Mouse (Mus musculus) kidney, embryonic 14.5 days (tissue): ENCODE data around the gene Mreg. TPM values are rescaled to one million over a fixed set of nuclear protein-coding genes. Genes with fewer than 3 reads are reported as not detected.

Experiments used
- ATAC-seq: fragments of 200-750 bp; cut with Nextera tagmentation; 2 replicates; pipeline ENCODE4 v1.8.0; 2017; ENCODE audit warnings: moderate number of reproducible peaks, mild to moderate bottlenecking, moderate TSS enrichment, moderate library complexity; ENCODE audit not compliant: low FRiP score, low TSS enrichment
- H3K27ac ChIP-seq: fragments of 300-500 bp; sonication (generic); 2 replicates; pipeline ENCODE4 v1.5.1; 2014; ENCODE audit warnings: low read depth, mild to moderate bottlenecking, low read length, moderate library complexity, mixed read lengths
- H3K27me3 ChIP-seq: fragments of 300-500 bp; sonication (generic); 2 replicates; pipeline ENCODE4 v1.6.1; 2014; ENCODE audit warnings: mild to moderate bottlenecking, low read length; ENCODE audit not compliant: control insufficient read depth, insufficient read depth
- H3K36me3 ChIP-seq: fragments of 300-500 bp; sonication (generic); 2 replicates; pipeline ENCODE4 v1.6.1; 2014; ENCODE audit warnings: low read length, mixed read lengths; ENCODE audit not compliant: control insufficient read depth, insufficient read depth
- H3K4me1 ChIP-seq: fragments of 300-500 bp; sonication (generic); 2 replicates; pipeline ENCODE4 v1.6.1; 2014; ENCODE audit warnings: low read length, mixed read lengths; ENCODE audit not compliant: control insufficient read depth, insufficient read depth
- H3K4me2 ChIP-seq: fragments of 300-500 bp; sonication (generic); replicated peaks from 2 replicates; pipeline ENCODE4 v1.6.1; 2014; ENCODE audit warnings: low read depth, mild to moderate bottlenecking, low read length
- H3K4me3 ChIP-seq: fragments of 300-500 bp; sonication (generic); 2 replicates; pipeline ENCODE4 v1.5.1; 2014; ENCODE audit warnings: mild to moderate bottlenecking, low read length
- H3K9ac ChIP-seq: fragments of 300-500 bp; sonication (generic); 2 replicates; pipeline ENCODE4 v1.6.1; 2014; ENCODE audit warnings: low read depth, mild to moderate bottlenecking, low read length, moderate library complexity
- H3K9me3 ChIP-seq: fragments of 300-500 bp; sonication (generic); 2 replicates; pipeline ENCODE4 v1.6.1; 2016; ENCODE audit warnings: low read length; ENCODE audit not compliant: control insufficient read depth
- WGBS: fragments of 180-500 bp; shearing (Covaris S2); extraction: QIAGEN DNeasy Blood & Tissue Kit; methylation state at CpG from one replicate; pipeline ENCODE4 v1.1.7; 2014; 5-methylcytosine and 5-hydroxymethylcytosine counted together
- polyA plus RNA-seq: library from polyadenylated mRNA; unstranded; fragments of >200 nt; fragmentation: Nextera tagmentation; extraction: Ambion mirVana; gene quantifications from 2 replicates; pipeline ENCODE4 v1.2.1, GENCODE M21; 2014

Gene Mreg
- 5.1 and 6.2 TPM in 2 replicates for polyA plus RNA-seq

GRCm38 (mm10) chr1:72211701-72212699 lies at the start of gene Mreg:
Gene Mreg, minus strand, starts transcription at chr1:72212307.
- Histone ChIP-seq H3K4me2 (peak within 1 kb of the TSS; percentile 99), H3K27ac (no peak within 1 kb of the TSS)
- ATAC-seq: peak; percentile 91

DNA sequence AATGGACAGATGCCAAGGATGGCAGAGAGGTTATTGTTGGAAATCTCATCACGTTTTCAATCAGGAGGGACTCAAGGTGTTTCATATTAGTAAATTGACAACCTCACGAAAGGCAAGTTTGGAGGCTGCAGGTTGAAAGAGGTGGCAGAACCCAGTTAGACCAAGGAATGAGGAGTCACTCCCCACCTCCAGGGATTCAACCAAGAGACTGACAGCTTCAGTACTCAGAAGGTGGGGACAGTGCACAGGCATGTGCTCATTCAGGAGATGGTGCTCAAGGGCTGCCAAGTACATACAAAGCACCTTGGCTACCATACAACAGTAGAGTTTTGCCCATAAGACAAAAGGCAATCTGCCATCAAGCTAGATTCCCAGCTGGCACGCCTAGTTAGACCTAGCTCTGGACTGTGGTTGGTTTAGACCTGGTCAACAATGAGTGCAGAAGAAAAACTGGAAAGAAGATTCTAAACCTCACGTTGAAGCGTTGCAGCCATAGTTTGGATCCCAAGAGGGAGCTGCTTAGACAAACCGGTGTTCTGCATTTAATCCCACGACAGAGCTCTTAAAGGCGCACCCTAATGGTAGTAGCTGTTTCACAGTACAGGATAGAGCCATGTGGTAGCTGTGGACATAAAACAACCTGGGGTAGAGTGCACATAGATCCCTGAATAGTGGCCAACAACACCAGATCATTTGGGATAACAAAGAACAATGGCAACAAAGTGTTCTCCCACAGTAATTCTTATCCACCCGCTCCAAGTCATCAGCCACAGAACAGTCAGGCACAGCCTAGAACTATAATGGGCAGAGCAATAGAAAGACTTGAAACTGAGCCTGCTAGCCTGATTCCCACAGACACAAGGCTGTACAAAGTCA lies 44.5 kb upstream of the Mreg start:
- WGBS: 80% methylated on average over 9 of the region's 9 CpGs
- Histone ChIP-seq H3K4me1 (peaks cover 6% of the 10 kb centered on the region), H3K36me3 (no peaks in the 10 kb centered on the region; the same call in 1 of the 2 replicates), H3K27me3 (no peaks in the 10 kb centered on the region), H3K9ac (no peak overlapping the region), H3K27ac (no peak overlapping the region), H3K4me2 (no peak overlapping the region), H3K4me3 (no peak overlapping the region), H3K9me3 (no peaks in the 10 kb centered on the region)
- ATAC-seq: no peak

More at GRCm38 (mm10) chr1:72211701-72212699, at the start of gene Mreg:
- H3K36me3 ChIP-seq: no peaks in the 10 kb centered on the region
- H3K9me3 ChIP-seq: no peaks in the 10 kb centered on the region
- WGBS: under 1% methylated on average over 63 of the region's 89 CpGs
- H3K4me1 ChIP-seq: no peaks in the 10 kb centered on the region; the same call in 1 of the 2 replicates
- peaks cover 4% of the 10 kb centered on the region; the same call in 1 of the 2 replicates for H3K27me3 ChIP-seq
- H3K9ac ChIP-seq: peak within 1 kb of the TSS; percentile 77
- H3K4me3 ChIP-seq: peak within 1 kb of the TSS; percentile 75

DNA sequence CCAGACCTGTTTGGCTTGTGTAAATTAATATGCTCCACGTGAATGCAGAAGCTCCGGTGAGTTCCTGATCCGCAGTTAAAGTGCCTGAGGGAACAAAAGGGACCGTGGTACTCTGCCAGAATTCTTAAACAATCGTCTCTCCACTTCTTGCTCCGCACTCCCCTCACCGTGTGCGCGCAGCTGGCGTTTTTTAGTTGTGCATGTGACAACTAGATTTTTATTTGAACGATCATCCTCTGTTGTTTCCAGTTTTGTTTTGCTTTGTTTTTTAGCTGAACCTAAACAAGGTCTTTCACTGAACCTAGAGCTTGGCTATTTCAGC lies 43.7 kb upstream of the Mreg start:
- 43% methylated on average over 11 of the region's 11 CpGs for WGBS
- no peak for ATAC-seq
- Histone ChIP-seq H3K27me3 (no peaks in the 10 kb centered on the region), H3K4me3 (peak overlapping the region; percentile 15; the same call in 1 of the 2 replicates), H3K4me2 (peak overlapping the region; percentile 62), H3K36me3 (no peaks in the 10 kb centered on the region), H3K27ac (peak overlapping the region; percentile 93), H3K4me1 (peaks cover 6% of the 10 kb centered on the region), H3K9ac (peak overlapping the region; percentile 23; the same call in 1 of the 2 replicates), H3K9me3 (no peaks in the 10 kb centered on the region)

DNA sequence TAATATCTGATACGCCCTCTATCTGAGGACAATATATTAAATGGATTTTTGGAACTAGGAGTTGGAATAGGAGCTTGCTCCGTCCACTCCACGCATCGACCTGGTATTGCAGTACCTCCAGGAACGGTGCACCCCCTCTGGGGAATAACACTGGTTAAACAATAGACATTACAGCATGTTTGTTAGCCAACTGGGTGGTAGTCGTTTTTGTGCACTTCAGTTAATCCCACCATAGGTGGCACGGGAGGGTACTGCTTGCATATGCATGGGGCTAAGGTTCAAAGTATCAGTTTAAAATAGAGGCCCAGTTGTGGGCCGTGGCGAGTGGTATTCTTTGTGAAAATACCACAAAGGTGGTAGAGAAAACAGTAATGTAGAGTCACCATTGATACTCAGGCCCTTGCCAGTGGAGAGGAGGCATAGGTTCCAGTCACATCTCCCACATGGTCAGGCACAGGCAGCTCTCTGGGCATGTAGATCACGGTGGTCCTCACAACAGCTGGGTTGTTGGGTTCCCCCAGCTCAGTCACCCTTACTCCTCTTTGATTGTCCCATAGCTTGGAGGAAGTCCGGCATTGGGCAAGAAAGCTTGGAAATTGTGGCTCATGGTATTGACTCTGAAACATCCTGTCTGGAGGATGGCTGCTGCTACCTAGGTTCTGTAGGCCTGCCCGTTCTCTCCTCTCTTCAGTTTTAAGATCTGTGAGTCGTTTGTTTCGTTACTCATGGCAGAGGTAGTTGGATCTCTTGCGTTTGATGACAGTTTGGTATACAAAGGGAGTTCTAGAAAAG lies 43.2 kb upstream of the Mreg start:
- Histone ChIP-seq H3K27ac (peak overlapping the region; percentile 93), H3K9me3 (no peaks in the 10 kb centered on the region), H3K4me3 (peak overlapping the region; percentile 38), H3K9ac (peak overlapping the region; percentile 69; the same call in 1 of the 2 replicates), H3K4me1 (peaks cover 6% of the 10 kb centered on the region), H3K27me3 (no peaks in the 10 kb centered on the region), H3K4me2 (peak overlapping the region; percentile 62), H3K36me3 (no peaks in the 10 kb centered on the region)
- peak; percentile 90 for ATAC-seq
- WGBS: 6% methylated on average over 15 of the region's 15 CpGs

DNA sequence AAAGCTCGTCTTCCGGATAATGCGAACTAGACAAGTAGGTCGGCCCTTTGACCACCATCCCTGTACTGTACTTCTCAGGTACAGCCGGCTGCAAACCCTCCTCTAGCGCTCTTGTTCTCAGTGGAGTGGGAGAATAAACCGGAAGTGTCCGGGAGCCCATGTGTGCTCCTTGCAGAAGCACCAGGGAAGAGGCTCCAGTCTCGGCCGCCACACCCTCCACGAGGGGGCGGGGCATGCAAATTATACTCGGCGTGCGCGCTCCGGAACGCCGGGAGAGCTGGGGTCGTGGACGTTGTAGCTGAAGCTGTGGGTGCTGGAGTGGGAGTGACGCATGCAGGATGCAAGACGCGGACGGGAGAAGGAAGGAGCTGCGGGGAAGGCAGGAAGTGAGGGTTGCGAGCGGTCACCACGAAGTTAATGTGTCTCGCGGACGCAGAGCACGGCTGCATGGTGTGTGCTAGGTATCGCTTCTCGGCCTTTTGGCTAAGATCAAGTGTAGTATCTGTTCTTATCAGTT lies 42.5 kb upstream of the Mreg start:
- Histone ChIP-seq H3K9ac (peak overlapping the region; percentile 69), H3K4me2 (peak overlapping the region; percentile 62), H3K4me1 (peaks cover 6% of the 10 kb centered on the region), H3K27ac (peak overlapping the region; percentile 93), H3K9me3 (no peaks in the 10 kb centered on the region), H3K27me3 (no peaks in the 10 kb centered on the region), H3K4me3 (peak overlapping the region; percentile 38), H3K36me3 (no peaks in the 10 kb centered on the region)
- WGBS: under 1% methylated on average over 35 of the region's 35 CpGs
- ATAC-seq: peak; percentile 92

GRCm38 (mm10) chr1:72253881-72254491 lies 41.9 kb upstream of the Mreg start:
- H3K9me3 ChIP-seq: no peaks in the 10 kb centered on the region
- H3K4me1 ChIP-seq: peaks cover 6% of the 10 kb centered on the region
- H3K9ac ChIP-seq: peak overlapping the region; percentile 69; the same call in 1 of the 2 replicates
- ATAC-seq: 0 out of 2 replicates have a peak, but pooled peaks have one; percentile 7
- H3K27me3 ChIP-seq: no peaks in the 10 kb centered on the region
- H3K27ac ChIP-seq: no peak overlapping the region
- 39% methylated on average over 11 of the region's 11 CpGs for WGBS
- H3K4me2 ChIP-seq: peak overlapping the region; percentile 62
- no peaks in the 10 kb centered on the region for H3K36me3 ChIP-seq
- H3K4me3 ChIP-seq: peak overlapping the region; percentile 38

DNA sequence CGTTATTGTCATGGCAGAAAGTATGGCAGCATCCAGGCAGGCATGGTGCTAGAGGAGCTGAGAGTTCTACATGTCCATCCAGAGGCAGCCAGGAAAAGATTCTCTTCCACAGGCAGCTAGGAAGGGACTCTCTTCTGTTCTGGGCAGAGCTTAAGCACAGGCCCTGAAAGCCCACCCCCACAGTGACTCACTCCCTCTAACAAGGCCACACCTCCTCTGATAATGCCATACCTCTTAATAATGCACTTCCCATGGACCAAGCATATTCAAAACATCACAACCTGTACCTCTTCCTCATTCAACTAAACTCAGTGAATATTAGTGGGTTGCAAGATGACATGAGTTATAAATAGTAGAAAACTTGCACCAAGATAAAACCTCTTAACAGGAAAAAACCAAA lies 39.7 kb upstream of the Mreg start:
- 87% methylated on average over 1 of the region's 1 CpGs for WGBS

More for the DNA sequence above, 39.7 kb upstream of the Mreg start:
- Histone ChIP-seq H3K4me3 (no peak overlapping the region), H3K4me2 (no peak overlapping the region), H3K9ac (no peak overlapping the region), H3K4me1 (peaks cover 6% of the 10 kb centered on the region), H3K36me3 (no peaks in the 10 kb centered on the region), H3K9me3 (no peaks in the 10 kb centered on the region), H3K27me3 (no peaks in the 10 kb centered on the region), H3K27ac (no peak overlapping the region)
- ATAC-seq: no peak
